Mouse (Mus musculus) myocyte (in vitro differentiated cells): ENCODE data around the gene Zfp280b. TPM values are rescaled to one million over a fixed set of nuclear protein-coding genes. Genes with fewer than 3 reads are reported as not detected.

Experiments
- H3K27me3 ChIP-seq: one replicate; pipeline ENCODE4 v1.6.1; 2011; ENCODE audit not compliant: control insufficient read depth, insufficient read depth, insufficient read length
- H3K36me3 ChIP-seq: one replicate; pipeline ENCODE4 v1.6.1; 2011; ENCODE audit not compliant: control insufficient read depth, insufficient read depth
- H3K4me2 ChIP-seq: one replicate; pipeline ENCODE4 v1.6.1; 2011; ENCODE audit warnings: low read depth, control low read depth
- H3K4me3 ChIP-seq: one replicate; pipeline ENCODE4 v1.5.1; 2011; ENCODE audit warnings: mild to moderate bottlenecking, control low read depth, moderate library complexity
- H3K79me2 ChIP-seq: one replicate; pipeline ENCODE4 v1.6.1; 2011; ENCODE audit not compliant: control insufficient read depth, insufficient read depth
- H3ac ChIP-seq: one replicate; pipeline ENCODE4 v1.6.1; 2011; ENCODE audit not compliant: control insufficient read depth, insufficient read length
- CEBPB ChIP-seq: IDR thresholded peaks from 2 replicates; pipeline ENCODE4 v1.6.1; 2011; ENCODE audit warnings: mild to moderate bottlenecking, moderate library complexity; ENCODE audit not compliant: poor library complexity, insufficient read depth, severe bottlenecking
- E2F4 ChIP-seq: IDR thresholded peaks from one replicate; pipeline ENCODE4 v1.6.1; 2011; ENCODE audit warnings: mild to moderate bottlenecking, control low read depth, moderate library complexity; ENCODE audit not compliant: insufficient read depth
- MAX ChIP-seq: IDR thresholded peaks from one replicate; pipeline ENCODE4 v1.6.1; 2011; ENCODE audit warnings: low read depth, mild to moderate bottlenecking, control low read depth
- MYOD1 ChIP-seq, 3 experiments: IDR thresholded peaks; one replicate each; pipeline ENCODE4 v1.6.1; 2011; ENCODE audit warnings: control low read depth in 2 of 3, low read depth in 2 of 3, mild to moderate bottlenecking in 2 of 3, moderate library complexity in 1 of 3; ENCODE audit not compliant: insufficient read length in 2 of 3, control insufficient read depth in 1 of 3
- MYOG ChIP-seq, 3 experiments: IDR thresholded peaks; one replicate each; pipeline ENCODE4 v1.6.1; 2011; ENCODE audit warnings: control low read depth in 2 of 3, low read depth in 2 of 3, mild to moderate bottlenecking in 2 of 3; ENCODE audit not compliant: insufficient read length in 2 of 3, control insufficient read depth in 1 of 3, insufficient read depth in 1 of 3
- POLR2A ChIP-seq: IDR thresholded peaks from one replicate; pipeline ENCODE4 v1.6.1; 2011; ENCODE audit warnings: low read depth, mild to moderate bottlenecking, control low read depth, moderate library complexity; ENCODE audit not compliant: insufficient read length
- POLR2AphosphoS2 ChIP-seq: IDR thresholded peaks from one replicate; pipeline ENCODE4 v1.6.1; 2011; ENCODE audit warnings: low read depth, control low read depth; ENCODE audit not compliant: insufficient read length
- REST ChIP-seq: IDR thresholded peaks from one replicate; pipeline ENCODE4 v1.6.1; 2011; ENCODE audit warnings: mild to moderate bottlenecking, control low read depth, moderate library complexity; ENCODE audit not compliant: insufficient read depth, insufficient read length
- SRF ChIP-seq: IDR thresholded peaks from one replicate; pipeline ENCODE4 v1.6.1; 2011; ENCODE audit warnings: low read depth; ENCODE audit not compliant: control insufficient read depth, insufficient read length
- TCF12 ChIP-seq: IDR thresholded peaks from one replicate; pipeline ENCODE4 v1.6.1; 2011; ENCODE audit warnings: mild to moderate bottlenecking, control low read depth; ENCODE audit not compliant: poor library complexity, insufficient read depth, severe bottlenecking
- TCF3 ChIP-seq: IDR thresholded peaks from one replicate; pipeline ENCODE4 v1.6.1; 2011; ENCODE audit warnings: low read depth, control low read depth; ENCODE audit not compliant: insufficient read length
- USF1 ChIP-seq: IDR thresholded peaks from one replicate; pipeline ENCODE4 v1.6.1; 2011; ENCODE audit warnings: low read depth, mild to moderate bottlenecking, control low read depth, moderate library complexity
- polyA plus RNA-seq: library from polyadenylated mRNA; unstranded; fragments of >200 nt; fragmentation: generic; extraction: Trizol; gene quantifications from one replicate; pipeline ENCODE4 v1.2.1, GENCODE M21; 2012; ENCODE audit warnings: missing spikeins

The Zfp280b gene
- polyA plus RNA-seq, 1 experiment, result 5.7 TPM

DNA sequence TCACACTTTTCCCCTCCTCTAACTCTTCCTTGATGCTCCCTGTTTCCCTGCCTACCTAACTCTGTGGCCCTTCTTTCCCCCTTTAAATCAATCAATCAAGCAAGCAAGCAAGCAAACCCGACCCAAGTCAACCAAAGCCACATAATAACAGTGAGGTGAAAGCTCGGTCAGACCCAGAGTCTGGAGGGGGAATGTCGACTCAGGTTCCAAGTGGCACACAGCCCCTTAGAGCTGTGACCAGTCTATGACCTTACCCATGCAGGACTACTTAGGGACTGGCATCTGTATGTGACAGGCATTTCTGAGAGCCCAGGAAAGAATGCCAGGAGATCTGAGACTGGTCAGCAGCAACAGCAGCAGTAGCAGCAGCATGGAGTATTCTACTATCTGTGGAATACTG lies 36.1 kb upstream of the Zfp280b start:
- no peak for TF ChIP-seq TCF12
- TF ChIP-seq SRF, result no peak
- TF ChIP-seq MYOD1 (IDR thresholded peaks at IDR 0.05; ENCODE audit: control insufficient read depth in 1 of 3, insufficient read length in 2 of 3, low read depth in 2 of 3), result no peak
- TF ChIP-seq TCF3, result no peak
- TF ChIP-seq E2F4, result no peak
- no peak for TF ChIP-seq CEBPB
- TF ChIP-seq MAX, result no peak
- TF ChIP-seq MYOG (IDR thresholded peaks at IDR 0.05; ENCODE audit: control insufficient read depth in 1 of 3, insufficient read depth in 1 of 3, insufficient read length in 2 of 3, low read depth in 2 of 3), result no peak
- TF ChIP-seq POLR2AphosphoS2, result no peak
- TF ChIP-seq USF1, result no peak
- no peak for TF ChIP-seq REST
- no peak for TF ChIP-seq POLR2A
- peaks cover 22% of the 10 kb centered on the region for H3K27me3 ChIP-seq
- no peaks in the 10 kb centered on the region for H3K36me3 ChIP-seq
- no peak overlapping the region for H3K4me2 ChIP-seq
- H3K79me2 ChIP-seq, result no peaks in the 10 kb centered on the region
- no peak overlapping the region for H3ac ChIP-seq
- no peak overlapping the region for H3K4me3 ChIP-seq

DNA sequence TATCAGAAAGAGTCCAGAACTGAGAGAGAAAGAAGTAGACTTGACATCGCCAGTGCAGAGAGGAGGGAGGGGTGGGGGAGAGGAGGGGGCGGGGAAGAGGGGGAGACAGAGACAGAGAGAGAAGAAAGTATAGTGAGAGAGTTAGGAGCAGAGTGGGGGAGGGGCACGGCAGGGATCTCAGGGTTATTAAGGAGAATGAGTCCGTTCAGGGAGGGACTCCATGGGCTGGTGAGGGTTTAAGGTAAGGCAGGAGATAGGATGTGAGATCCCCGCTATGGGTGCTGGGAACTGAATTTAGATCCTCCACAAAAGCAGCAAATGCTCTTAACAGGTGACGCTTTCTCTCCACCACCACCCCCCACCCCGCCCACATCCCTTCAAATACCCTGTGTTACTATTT lies 31.3 kb upstream of the Zfp280b start:
- H3K79me2 ChIP-seq, result no peaks in the 10 kb centered on the region
- peak overlapping the region; percentile 28 for H3K4me2 ChIP-seq
- H3K36me3 ChIP-seq, result no peaks in the 10 kb centered on the region
- no peak overlapping the region for H3ac ChIP-seq
- H3K4me3 ChIP-seq, result no peak overlapping the region
- peaks cover 3% of the 10 kb centered on the region for H3K27me3 ChIP-seq
- TF ChIP-seq MYOD1 (IDR thresholded peaks at IDR 0.05; ENCODE audit: control insufficient read depth in 1 of 3, insufficient read length in 2 of 3, low read depth in 2 of 3), result peak in 1 of 3 experiments; percentile 33
- TF ChIP-seq TCF12, result no peak

DNA sequence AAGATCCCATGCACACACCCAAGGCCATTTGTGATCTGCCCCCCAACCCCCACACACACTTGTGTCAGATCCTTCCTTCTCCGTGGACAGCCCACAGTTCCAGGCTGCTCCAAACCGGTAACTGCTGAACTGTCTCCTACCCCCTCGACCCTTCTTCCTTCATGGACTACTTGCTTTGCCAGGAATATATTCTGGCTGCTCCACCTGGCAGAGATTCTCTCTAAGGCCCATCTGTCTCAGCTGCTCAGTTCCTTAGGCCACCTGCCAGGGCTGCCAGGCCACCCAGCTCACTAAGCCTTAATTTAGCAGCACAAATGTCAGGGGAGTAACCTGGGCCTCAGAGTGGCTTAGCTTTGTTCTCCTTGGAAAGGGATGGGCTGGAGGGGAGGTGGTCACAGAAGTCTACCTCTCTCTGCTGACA lies 30.3 kb upstream of the Zfp280b start:
- H3K79me2 ChIP-seq, result no peaks in the 10 kb centered on the region
- no peak overlapping the region for H3ac ChIP-seq
- H3K27me3 ChIP-seq, result peaks cover 11% of the 10 kb centered on the region
- peak overlapping the region; percentile 28 for H3K4me2 ChIP-seq
- no peaks in the 10 kb centered on the region for H3K36me3 ChIP-seq
- H3K4me3 ChIP-seq, result no peak overlapping the region
- TF ChIP-seq E2F4 (no peak), TCF3 (peak; percentile 60), MYOD1 (IDR thresholded peaks at IDR 0.05; ENCODE audit: control insufficient read depth in 1 of 3, insufficient read length in 2 of 3, low read depth in 2 of 3) (peak; percentile 60 to 85 (median 84)), TCF12 (peak; percentile 67), REST (no peak), MYOG (IDR thresholded peaks at IDR 0.05; ENCODE audit: control insufficient read depth in 1 of 3, insufficient read depth in 1 of 3, insufficient read length in 2 of 3, low read depth in 2 of 3) (peak; percentile 57 to 95 (median 75))

DNA sequence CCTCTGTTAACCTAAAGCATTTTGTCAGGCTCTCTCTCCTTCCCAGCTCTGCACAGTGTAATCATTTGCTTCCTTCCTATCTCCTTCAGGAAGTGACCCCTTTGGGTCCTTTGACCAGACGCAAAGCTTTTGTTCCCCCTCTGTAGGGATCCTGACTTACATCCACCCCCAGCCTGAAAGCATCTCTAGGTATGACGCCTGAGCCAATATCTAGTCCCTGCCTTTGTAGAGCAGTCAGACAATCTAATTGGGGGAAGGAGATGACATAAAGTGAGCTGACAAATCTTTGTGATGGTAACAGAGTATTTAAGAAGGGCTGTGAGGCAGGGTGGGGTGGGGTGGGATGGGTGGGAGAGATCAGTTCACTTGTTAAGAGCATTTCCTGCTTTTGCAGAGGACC lies 29.8 kb upstream of the Zfp280b start:
- H3K4me2 ChIP-seq, result peak overlapping the region; percentile 28
- H3K36me3 ChIP-seq, result no peaks in the 10 kb centered on the region
- no peak overlapping the region for H3ac ChIP-seq
- H3K79me2 ChIP-seq, result no peaks in the 10 kb centered on the region
- peaks cover 12% of the 10 kb centered on the region for H3K27me3 ChIP-seq
- no peak for TF ChIP-seq MYOG (IDR thresholded peaks at IDR 0.05; ENCODE audit: control insufficient read depth in 1 of 3, insufficient read depth in 1 of 3, insufficient read length in 2 of 3, low read depth in 2 of 3)
- TF ChIP-seq USF1, result no peak
- no peak for TF ChIP-seq MAX
- TF ChIP-seq E2F4, result no peak
- TF ChIP-seq TCF12, result no peak
- no peak for TF ChIP-seq CEBPB
- TF ChIP-seq SRF, result no peak
- TF ChIP-seq POLR2A, result no peak
- no peak for TF ChIP-seq TCF3
- TF ChIP-seq REST, result no peak
- TF ChIP-seq POLR2AphosphoS2, result no peak
- H3K4me3 ChIP-seq, result no peak overlapping the region

DNA sequence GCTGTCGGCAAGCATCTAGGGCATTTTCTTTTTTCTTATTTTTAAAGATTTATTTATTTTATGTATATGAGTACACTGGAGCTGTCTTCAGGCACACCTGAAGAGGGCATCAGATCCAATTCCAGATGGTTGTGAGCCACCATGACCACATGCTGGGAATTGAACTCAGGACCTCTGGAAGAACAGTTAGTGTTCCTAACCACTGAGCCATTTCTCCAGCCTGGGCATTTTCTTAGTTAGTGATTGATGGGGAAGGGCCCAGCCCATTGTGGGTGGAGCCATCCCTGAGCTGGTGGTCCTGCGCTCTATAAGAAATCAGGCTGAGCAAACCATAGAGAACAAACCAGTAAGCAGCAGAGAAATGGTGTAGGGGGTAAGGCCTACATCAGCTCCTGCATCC lies 29.2 kb upstream of the Zfp280b start:
- TF ChIP-seq USF1, result no peak
- no peak for TF ChIP-seq REST
- no peak for TF ChIP-seq MYOD1 (IDR thresholded peaks at IDR 0.05; ENCODE audit: control insufficient read depth in 1 of 3, insufficient read length in 2 of 3, low read depth in 2 of 3)
- TF ChIP-seq E2F4, result no peak
- no peak for TF ChIP-seq TCF12
- no peak for TF ChIP-seq MAX
- TF ChIP-seq SRF, result no peak
- TF ChIP-seq CEBPB, result no peak
- no peaks in the 10 kb centered on the region for H3K36me3 ChIP-seq
- H3K4me3 ChIP-seq, result no peak overlapping the region
- H3K27me3 ChIP-seq, result peaks cover 12% of the 10 kb centered on the region
- H3K79me2 ChIP-seq, result no peaks in the 10 kb centered on the region
- H3K4me2 ChIP-seq, result no peak overlapping the region
- no peak overlapping the region for H3ac ChIP-seq
